Mouse (Mus musculus): ENCODE data around the gene Bend5.

The Bend5 gene

GRCm38 (mm10) chr4:111442435-111443238 lies 27.8 kb downstream of the Bend5 start:
- peak; percentile 59 to 63 for DNase-seq

DNA sequence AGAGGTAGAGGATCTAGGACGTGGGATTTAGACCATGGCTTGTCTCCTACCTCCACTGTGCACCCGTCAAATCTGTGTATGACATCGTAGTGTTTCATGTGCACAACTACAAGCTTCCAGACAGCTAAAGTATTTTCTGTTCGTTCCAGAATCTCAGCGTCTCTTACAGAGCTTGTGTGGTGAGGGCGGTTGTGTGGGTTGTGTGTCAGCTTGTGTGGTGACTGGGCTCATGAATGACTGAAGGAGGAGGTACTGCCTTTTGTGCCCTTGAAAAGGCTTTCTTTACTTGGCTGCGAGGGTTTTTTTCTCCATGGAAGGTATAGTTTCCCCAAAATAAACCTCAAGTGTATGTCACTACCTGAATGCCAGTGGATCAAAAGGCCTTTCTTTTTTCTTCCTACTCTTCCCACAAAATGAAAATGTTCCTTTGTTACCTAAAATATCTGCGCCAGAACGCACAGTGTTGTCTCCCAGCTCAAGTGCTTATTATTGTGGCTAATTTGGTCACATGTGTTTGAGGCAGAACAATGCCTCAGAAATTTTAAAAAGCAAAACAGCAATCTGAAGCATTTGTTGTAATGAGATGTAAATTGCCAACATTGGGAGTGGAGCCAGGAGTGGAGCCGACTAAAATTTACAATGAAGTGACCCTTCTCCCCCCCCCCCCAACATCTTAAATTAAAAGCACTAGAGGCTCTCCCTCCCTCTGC lies 29.3 kb downstream of the Bend5 start:
- no peak for DNase-seq

DNA sequence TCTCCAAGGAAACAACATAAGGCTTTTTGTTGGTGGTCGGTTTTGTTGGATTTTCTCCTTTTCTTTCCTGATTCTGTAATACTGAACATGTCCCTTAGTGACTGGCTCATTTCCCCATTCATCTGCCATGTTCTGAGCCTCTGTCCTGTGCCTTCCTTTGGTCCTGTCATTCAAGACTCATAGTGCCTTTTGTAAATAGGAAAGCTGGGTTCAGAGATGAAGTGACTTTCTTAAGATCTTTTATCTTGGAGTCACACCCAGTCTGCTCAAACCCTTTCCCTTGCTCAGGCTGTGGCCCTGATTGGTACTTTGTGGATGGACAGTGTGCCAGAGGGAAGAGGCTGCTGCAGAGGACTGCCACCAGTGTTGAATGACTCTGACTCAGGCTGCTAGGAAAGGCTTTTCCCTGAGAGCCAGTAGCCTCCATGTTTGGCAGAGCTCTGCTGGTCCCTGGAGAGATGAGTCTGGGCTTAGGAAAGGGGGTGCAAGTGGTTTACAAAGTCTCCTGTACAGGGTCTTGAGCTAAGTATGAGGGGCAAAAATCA lies 29.9 kb downstream of the Bend5 start:
- DNase-seq: no peak

DNA sequence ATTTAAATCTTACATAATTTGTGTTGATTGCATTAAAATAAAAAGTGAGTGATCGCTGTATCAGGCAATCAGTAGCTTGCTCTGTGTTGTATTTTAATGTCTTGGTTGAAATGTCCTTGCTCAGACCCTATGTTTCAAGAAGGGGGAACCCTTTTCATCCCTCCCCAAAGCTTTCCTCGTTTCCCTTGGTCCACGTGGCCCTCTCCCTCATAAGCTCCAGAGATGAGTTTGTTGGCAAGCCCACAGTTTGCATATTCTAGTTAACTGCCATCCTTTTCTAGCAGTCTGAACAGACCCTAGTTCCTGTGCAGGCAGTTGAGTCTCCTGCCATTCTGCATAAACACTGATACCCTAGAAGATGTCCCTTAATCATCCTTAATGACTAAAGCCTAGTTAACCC lies 33.1 kb downstream of the Bend5 start:
- no peak for DNase-seq

GRCm38 (mm10) chr4:111448586-111448985 lies 33.8 kb downstream of the Bend5 start:
- no peak for DNase-seq

GRCm38 (mm10) chr4:111449442-111450199 lies 34.8 kb downstream of the Bend5 start:
- DNase-seq: no peak

- DNase-seq: no peak
Observed at GRCm38 (mm10) chr4:111451283-111451918, 36.6 kb downstream of the Bend5 start.

- no peak for DNase-seq
Observed at GRCm38 (mm10) chr4:111452192-111452591, 37.4 kb downstream of the Bend5 start.

DNA sequence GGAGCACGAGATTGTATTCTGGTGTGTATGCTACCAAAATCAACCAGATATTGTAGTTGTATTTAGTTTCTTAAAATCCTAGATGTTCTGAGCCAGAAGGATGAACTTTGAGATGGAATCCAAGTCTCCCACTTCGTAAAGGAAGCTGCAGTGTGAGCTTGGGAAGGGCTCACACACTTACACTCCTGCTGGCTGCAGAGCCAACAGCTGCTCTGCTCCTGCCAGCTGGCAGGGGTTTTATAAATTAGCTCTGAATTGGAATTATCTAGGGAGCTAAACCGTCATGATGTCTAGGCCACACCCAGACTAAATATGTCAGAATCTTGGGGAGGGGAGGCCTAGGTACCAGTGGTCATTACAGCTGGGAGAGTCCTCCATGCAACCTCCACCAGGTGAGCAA lies 38.5 kb downstream of the Bend5 start:
- DNase-seq: no peak

DNA sequence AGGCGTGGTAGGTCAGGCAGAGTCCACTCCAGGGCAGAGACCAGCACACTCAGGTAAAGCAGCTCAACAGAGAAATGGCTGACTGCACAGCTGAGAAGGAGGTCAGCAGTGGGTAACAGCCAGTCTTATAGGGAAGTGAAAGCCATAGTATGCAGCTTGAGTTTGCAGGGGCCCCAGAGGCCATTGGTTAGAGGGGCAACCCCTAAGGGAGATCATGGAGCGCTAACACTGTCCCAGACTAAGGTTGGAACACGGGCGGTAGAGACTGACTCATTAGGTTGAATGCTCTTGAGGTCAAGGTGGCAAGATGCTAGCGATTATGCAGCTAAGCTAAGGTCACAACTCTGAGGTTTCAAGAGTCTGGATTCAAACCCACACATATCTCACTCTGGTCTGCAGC lies 40.8 kb downstream of the Bend5 start:
- DNase-seq: peak; percentile 63 to 68

DNA sequence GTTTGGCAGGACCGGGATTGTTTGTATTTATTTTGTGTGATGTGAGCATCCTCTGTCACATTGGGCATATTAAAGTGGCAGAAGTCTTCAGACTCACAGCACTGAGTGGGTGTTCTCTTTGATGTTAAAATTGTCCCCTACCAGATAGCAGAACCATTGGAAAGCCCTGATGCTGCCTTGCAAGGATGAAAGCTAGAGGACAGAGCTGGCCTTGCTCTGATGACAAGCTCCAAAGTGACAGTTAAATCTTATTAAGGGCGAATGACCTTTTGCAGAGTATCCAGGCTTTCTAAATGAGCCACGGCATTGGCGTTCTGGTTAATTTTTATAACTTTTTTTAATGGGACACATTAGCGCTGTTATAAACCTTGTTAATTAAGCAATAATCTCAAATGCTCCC lies 42.8 kb downstream of the Bend5 start:
- no peak for DNase-seq

- no peak for DNase-seq
Observed at GRCm38 (mm10) chr4:111467293-111467773, 52.5 kb downstream of the Bend5 start.

- no peak for DNase-seq
Observed at GRCm38 (mm10) chr4:111467796-111468195, 53.0 kb downstream of the Bend5 start.

DNA sequence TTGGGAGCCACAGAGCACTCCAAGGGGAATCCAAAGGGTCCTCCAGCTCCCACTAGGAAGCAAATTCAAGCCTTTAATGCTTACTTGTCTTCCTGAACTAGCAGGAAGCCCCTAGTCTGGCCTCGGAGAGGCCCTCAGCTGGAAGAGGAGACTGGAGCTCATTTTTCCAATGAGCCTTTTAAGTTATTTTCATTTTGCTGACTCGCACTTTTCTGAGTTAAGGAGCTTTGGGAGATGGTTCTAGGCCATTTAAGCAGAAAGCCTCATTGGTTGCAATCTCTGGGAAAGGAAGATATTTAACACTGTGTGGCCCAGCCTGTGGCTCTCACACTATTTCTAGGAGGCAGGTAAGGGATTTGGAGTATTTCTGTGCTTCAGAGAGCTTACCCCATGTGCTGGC lies 55.0 kb downstream of the Bend5 start:
- DNase-seq: no peak

GRCm38 (mm10) chr4:111471726-111472125 lies 56.9 kb downstream of the Bend5 start:
- no peak for DNase-seq

GRCm38 (mm10) chr4:111472511-111472910 lies 57.7 kb downstream of the Bend5 start:
- DNase-seq: no peak

- no peak for DNase-seq
Observed at GRCm38 (mm10) chr4:111473014-111473413, 58.2 kb downstream of the Bend5 start.

DNA sequence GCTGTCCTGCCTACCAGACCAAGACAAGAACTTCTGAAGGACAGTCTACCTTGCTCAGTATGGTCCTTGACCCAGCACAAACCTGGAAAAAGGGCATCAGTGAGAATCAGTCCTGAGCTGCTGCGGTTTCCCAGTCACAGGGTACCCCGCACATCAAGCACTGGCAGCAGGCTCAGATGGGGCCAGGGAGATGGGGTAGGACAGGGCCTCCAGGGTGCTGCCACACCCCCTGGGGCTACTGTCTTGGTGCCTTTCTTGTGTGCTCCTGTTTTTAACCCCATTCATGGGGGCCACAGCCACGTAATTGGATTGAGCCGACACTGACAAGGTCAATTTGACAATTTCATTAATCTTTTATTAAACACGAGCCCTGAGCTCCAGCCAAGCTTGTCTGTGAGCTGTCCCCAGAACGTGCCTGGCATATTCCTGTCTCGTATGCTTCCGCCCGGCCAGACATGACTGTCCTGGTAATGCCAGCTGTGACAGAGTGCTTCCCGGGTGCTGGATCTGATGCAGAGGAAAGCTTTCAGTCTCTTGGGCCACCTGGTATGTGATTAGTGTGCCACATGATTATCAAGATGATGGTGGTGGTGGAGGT lies 60.7 kb downstream of the Bend5 start:
- DNase-seq: no peak

DNA sequence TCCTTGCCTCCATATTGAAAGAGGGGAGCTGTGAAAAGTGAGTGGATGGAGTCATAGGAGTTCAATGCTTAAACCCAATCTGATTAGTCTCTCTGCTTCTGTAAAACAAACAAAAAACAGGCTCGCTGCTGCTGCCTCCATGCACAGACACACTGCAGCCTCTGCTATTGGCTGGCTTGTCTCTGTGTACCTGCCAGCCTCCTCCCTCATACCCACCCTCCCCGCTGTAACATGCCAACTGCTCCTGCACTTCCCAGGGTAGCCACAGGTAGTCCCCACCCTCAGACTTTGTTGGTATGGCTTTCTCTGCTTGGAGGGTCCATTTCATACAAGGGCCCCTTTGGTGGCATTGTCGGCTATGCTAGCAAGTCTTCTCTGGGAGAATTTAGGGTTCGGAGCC lies 62.7 kb downstream of the Bend5 start:
- DNase-seq: no peak

DNA sequence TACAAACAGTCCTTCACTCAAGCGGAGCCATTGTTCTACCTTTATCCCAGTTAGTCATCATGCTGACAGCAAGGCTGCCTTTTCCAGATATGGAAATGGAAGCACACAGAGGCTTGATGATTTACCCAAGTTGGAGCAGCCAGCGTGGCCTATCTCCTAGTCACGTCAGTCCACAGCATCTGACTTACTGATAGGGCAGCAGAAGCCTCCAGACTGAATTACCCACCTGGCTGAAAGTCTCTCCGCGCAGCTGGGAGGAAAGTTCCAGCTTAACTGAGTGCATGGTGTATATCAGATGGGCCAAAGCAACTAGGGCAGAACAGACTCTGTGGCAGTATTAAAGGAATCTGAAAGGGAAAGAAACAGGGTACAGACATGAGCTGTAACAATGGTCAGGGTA lies 68.7 kb downstream of the Bend5 start:
- DNase-seq: no peak

GRCm38 (mm10) chr4:111485189-111485588 lies 70.4 kb downstream of the Bend5 start:
- no peak for DNase-seq

DNA sequence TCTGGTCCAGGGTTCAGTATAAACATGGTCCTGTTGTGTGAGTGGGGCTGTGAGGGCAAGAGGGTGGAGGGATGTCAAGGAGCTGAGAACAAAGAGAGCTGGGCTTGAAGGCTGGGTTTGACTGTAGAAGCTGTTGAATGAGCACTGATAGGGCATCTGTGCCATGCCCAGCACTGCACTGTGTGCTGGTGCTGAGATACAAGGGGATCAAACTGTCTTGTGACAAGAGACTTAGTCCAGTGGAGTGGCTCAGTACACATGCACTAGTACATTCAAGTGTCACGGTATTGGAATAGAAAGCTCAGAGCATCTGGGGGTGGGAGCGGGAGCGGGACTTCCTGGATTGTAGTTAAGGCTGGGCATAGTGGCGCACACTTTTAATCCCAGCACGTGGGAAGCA lies 71.4 kb downstream of the Bend5 start:
- DNase-seq: no peak

Measured in B cell, adult 2 months (primary cell).